Mouse (Mus musculus) layer of hippocampus, postnatal 25 days (tissue): ENCODE measurements around the gene Kcnma1. TPM values are rescaled to one million over a fixed set of nuclear protein-coding genes. Genes with fewer than 3 reads are reported as not detected.

ENCODE experiments used
- DNase-seq, 2 experiments: peaks; one replicate each; pipeline ENCODE4 v3.0.0; 2022; ENCODE audit warnings: mixed read lengths in 2 of 2, low spot score in 1 of 2; ENCODE audit errors: extremely low spot score in 1 of 2
- total RNA-seq, 2 experiments: library from RNA; stranded (reverse); gene quantifications; 2 replicates each; pipeline ENCODE4 v1.2.3; 2021

Kcnma1 gene
- total RNA-seq, 2 experiments from 2014 or later: 123 to 154 TPM

- DNase-seq: no peak
These were observed 520.4 kb downstream of the Kcnma1 start for GRCm38 (mm10) chr14:23493750-23494495.

GRCm38 (mm10) chr14:23492581-23493360, 521.5 kb downstream of the Kcnma1 start:
- DNase-seq: no peak

GRCm38 (mm10) chr14:23491359-23491758, 522.9 kb downstream of the Kcnma1 start:
- DNase-seq: no peak

- DNase-seq: no peak
These were observed 527.6 kb downstream of the Kcnma1 start for GRCm38 (mm10) chr14:23486687-23487086.

- no peak for DNase-seq
These were observed 528.3 kb downstream of the Kcnma1 start for GRCm38 (mm10) chr14:23485802-23486500.

- DNase-seq: no peak
These were observed 539.2 kb downstream of the Kcnma1 start for GRCm38 (mm10) chr14:23475129-23475528.

- no peak for DNase-seq
These were observed 544.2 kb downstream of the Kcnma1 start for GRCm38 (mm10) chr14:23470071-23470470.

- DNase-seq: no peak
These were observed 549.2 kb downstream of the Kcnma1 start for GRCm38 (mm10) chr14:23465135-23465534.

GRCm38 (mm10) chr14:23458560-23458959, 555.7 kb downstream of the Kcnma1 start:
- no peak for DNase-seq

GRCm38 (mm10) chr14:23451681-23452080, 562.6 kb downstream of the Kcnma1 start:
- DNase-seq: no peak

GRCm38 (mm10) chr14:23437467-23437866, 576.8 kb downstream of the Kcnma1 start:
- no peak for DNase-seq

GRCm38 (mm10) chr14:23435861-23436260, 578.4 kb downstream of the Kcnma1 start:
- DNase-seq: no peak

GRCm38 (mm10) chr14:23430006-23430405, 584.3 kb downstream of the Kcnma1 start:
- DNase-seq: no peak

- no peak for DNase-seq
These were observed 585.2 kb downstream of the Kcnma1 start for GRCm38 (mm10) chr14:23429043-23429442.

- no peak for DNase-seq
These were observed 591.7 kb downstream of the Kcnma1 start for GRCm38 (mm10) chr14:23422481-23423040.

GRCm38 (mm10) chr14:23418955-23419354, 595.3 kb downstream of the Kcnma1 start:
- DNase-seq: no peak

GRCm38 (mm10) chr14:23407051-23407450, 607.2 kb downstream of the Kcnma1 start:
- DNase-seq: no peak

- DNase-seq: peak in 1 of 2 experiments; percentile 41
These were observed 613.4 kb downstream of the Kcnma1 start for GRCm38 (mm10) chr14:23400777-23401469.

GRCm38 (mm10) chr14:23397642-23398041, 616.6 kb downstream of the Kcnma1 start:
- no peak for DNase-seq

GRCm38 (mm10) chr14:23391566-23391965, 622.7 kb downstream of the Kcnma1 start:
- DNase-seq: no peak
